Mouse (Mus musculus) forebrain, embryonic 12.5 days (tissue): ENCODE results near the gene Ankrd27. TPM values are rescaled to one million over a fixed set of nuclear protein-coding genes. Genes with fewer than 3 reads are reported as not detected.

Experiments used
- ATAC-seq: fragments of 200-750 bp; cut with Nextera tagmentation; 2 replicates; pipeline ENCODE4 v1.8.0; 2017; ENCODE audit warnings: moderate TSS enrichment; ENCODE audit not compliant: low FRiP score
- H3K27ac ChIP-seq: fragments of 300-500 bp; sonication (generic); 2 replicates; pipeline ENCODE4 v1.5.1; 2016; ENCODE audit warnings: mild to moderate bottlenecking
- H3K27me3 ChIP-seq: fragments of 300-500 bp; sonication (generic); 2 replicates; pipeline ENCODE4 v1.6.1; 2016; ENCODE audit warnings: mild to moderate bottlenecking
- H3K36me3 ChIP-seq: fragments of 300-500 bp; sonication (generic); replicated peaks from 2 replicates; pipeline ENCODE4 v1.6.1; 2016; ENCODE audit warnings: mild to moderate bottlenecking
- H3K4me1 ChIP-seq: fragments of 300-500 bp; sonication (generic); 2 replicates; pipeline ENCODE4 v1.6.1; 2016
- H3K4me2 ChIP-seq: fragments of 300-500 bp; sonication (generic); 2 replicates; pipeline ENCODE4 v1.6.1; 2016; ENCODE audit warnings: mild to moderate bottlenecking, moderate library complexity
- H3K4me3 ChIP-seq: fragments of 300-500 bp; sonication (generic); replicated peaks from 2 replicates; pipeline ENCODE4 v1.5.1; 2016; ENCODE audit warnings: mild to moderate bottlenecking
- H3K9ac ChIP-seq: fragments of 300-500 bp; sonication (generic); 2 replicates; pipeline ENCODE4 v1.6.1; 2016; ENCODE audit warnings: mild to moderate bottlenecking
- H3K9me3 ChIP-seq: fragments of 300-500 bp; sonication (generic); 2 replicates; pipeline ENCODE4 v1.6.1; 2016
- WGBS: fragments of 180-500 bp; shearing (Covaris S2); methylation state at CpG from one replicate; pipeline ENCODE4 v1.1.7; 2016; 5-methylcytosine and 5-hydroxymethylcytosine counted together
- polyA plus RNA-seq: library from polyadenylated mRNA; unstranded; fragments of >200 nt; fragmentation: Nextera tagmentation; extraction: Ambion mirVana; gene quantifications from 2 replicates; pipeline ENCODE4 v1.2.1, GENCODE M21; 2016

Gene Ankrd27
- polyA plus RNA-seq, 1 experiment from 2014 or later: 33.4 TPM

DNA sequence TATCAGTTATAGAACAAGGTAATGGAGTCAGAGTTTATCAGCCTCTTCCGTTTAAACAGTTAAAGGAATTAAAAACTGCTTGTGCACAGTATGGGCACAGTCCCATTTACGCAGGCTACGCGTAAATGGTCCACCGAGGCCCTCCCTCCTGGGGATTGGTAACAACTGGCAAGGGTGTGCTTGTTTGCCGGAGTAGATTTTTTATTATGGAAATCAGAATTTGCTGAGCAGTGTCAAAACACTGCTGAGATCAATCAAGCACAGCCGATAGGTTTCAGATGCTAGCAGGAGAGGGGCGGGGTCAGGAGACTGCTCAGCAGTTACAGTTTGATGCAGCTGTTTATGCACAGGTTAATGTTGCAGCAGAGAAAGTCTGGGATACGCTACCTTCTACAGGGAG, 102.2 kb downstream of the Ankrd27 start:
- Histone ChIP-seq H3K4me1 (peaks cover 53% of the 10 kb centered on the region), H3K27ac (peak overlapping the region; percentile 9; the same call in 1 of the 2 replicates), H3K27me3 (no peaks in the 10 kb centered on the region), H3K4me3 (no peak overlapping the region), H3K4me2 (0 out of 2 replicates have a peak overlapping the region, but pooled peaks have one; percentile 4), H3K9ac (no peak overlapping the region), H3K9me3 (0 out of 2 replicates have a peak, but pooled peaks cover 2% of the 10 kb centered on the region), H3K36me3 (peaks cover 24% of the 10 kb centered on the region)
- WGBS: 35% methylated on average over 9 of the region's 9 CpGs
- ATAC-seq: no peak

Other genes starting within 250 kb of the Ankrd27 start
- 23.8 and 26.3 TPM in 2 replicates for gene Faap24, start 189.4 kb upstream of the Ankrd27 start, polyA plus RNA-seq
- 58.9 and 59.8 TPM in 2 replicates for gene Cep89, start 189.2 kb upstream of the Ankrd27 start, polyA plus RNA-seq
- 0.14 TPM in 1 of 2 replicates, not detected in the other for gene Slc7a9, start 137.4 kb upstream of the Ankrd27 start, polyA plus RNA-seq
- 0.12 and 0.17 TPM in 2 replicates for gene Tdrd12, start 48.5 kb upstream of the Ankrd27 start, polyA plus RNA-seq
- 44.6 and 47.5 TPM in 2 replicates for gene Nudt19, start 29.9 kb upstream of the Ankrd27 start, polyA plus RNA-seq
- 0.04 and 0.14 TPM in 2 replicates for gene Rgs9bp, start 662 bp upstream of the Ankrd27 start, polyA plus RNA-seq
- gene Pdcd5, start 61.3 kb downstream of the Ankrd27 start, polyA plus RNA-seq: 265 and 275 TPM in 2 replicates
- gene Dpy19l3, start 168.2 kb downstream of the Ankrd27 start, polyA plus RNA-seq: 40.4 and 42.5 TPM in 2 replicates
- 23.2 and 26.9 TPM in 2 replicates for gene Zfp507, start 216.8 kb downstream of the Ankrd27 start, polyA plus RNA-seq